Mouse (Mus musculus): ENCODE results near the gene Bcl6b.

DNA sequence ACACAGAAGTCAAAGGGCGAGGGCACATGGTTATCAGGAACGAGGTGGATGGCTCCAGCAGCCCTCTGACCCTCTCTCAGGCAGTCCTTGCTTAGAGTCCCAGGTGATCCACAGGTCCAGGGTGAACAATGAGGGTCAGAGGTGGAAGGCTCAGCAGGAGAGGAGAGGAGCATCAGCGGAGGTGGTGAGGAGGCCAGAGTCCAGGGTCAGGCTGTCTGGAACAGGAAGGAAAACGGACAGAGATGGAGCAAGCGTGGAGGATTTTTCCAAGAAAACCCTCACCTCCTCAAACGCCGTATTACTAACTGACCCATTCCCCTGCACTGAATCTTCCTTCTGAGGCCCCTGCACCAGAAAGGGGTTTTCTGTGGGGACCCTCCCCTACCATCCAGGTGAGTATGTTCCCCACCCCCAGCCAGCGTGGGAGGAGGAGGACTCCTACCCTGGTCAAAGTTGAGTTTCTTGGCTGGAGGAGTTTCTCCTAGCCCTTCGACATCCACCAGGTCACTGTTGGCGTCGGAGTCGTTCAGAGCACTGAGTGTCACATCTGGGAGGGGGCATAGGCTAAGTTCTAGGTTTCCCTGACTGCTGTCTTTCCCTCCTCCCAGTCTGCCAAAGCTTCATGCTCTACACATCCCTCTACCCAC lies 5.8 kb upstream of the Bcl6b start:
- no peak for TF ChIP-seq CTCF (IDR thresholded peaks at IDR 0.05; ENCODE audit: low read depth)
- no peak for TF ChIP-seq EP300 (IDR thresholded peaks at IDR 0.05; ENCODE audit: low read depth)
